Mouse (Mus musculus) cerebellum, adult 2 months (tissue): ENCODE results near the gene Sbf2. TPM values are rescaled to one million over a fixed set of nuclear protein-coding genes. Genes with fewer than 3 reads are reported as not detected.

Source experiments
- DNase-seq, 2 experiments: peaks; one replicate each; pipeline ENCODE4 v3.0.0; 2021
- H3K27ac ChIP-seq: fragments of 200-500 bp; 2 replicates; pipeline ENCODE4 v1.5.1; 2012; ENCODE audit warnings: low read length, control low read depth, inconsistent platforms; ENCODE audit not compliant: insufficient read depth
- H3K27me3 ChIP-seq: fragments of 200-500 bp; 2 replicates; pipeline ENCODE4 v1.6.1; 2012; ENCODE audit warnings: inconsistent platforms, mild to moderate bottlenecking, low read length, moderate library complexity; ENCODE audit not compliant: control insufficient read depth, insufficient read depth
- H3K4me1 ChIP-seq: fragments of 200-500 bp; 2 replicates; pipeline ENCODE4 v1.6.1; 2011; ENCODE audit warnings: low read length; ENCODE audit not compliant: control insufficient read depth, insufficient read depth
- H3K4me3 ChIP-seq: fragments of 200-500 bp; replicated peaks from 2 replicates; pipeline ENCODE3; 2011; ENCODE audit warnings: mild to moderate bottlenecking, low read depth, low read length, control low read depth; ENCODE audit not compliant: insufficient read depth
- CTCF ChIP-seq: fragments of 200-500 bp; IDR thresholded peaks from 2 replicates; pipeline ENCODE4 v1.5.1; 2011; ENCODE audit warnings: low read depth, mild to moderate bottlenecking, control low read depth, low read length, moderate library complexity, borderline replicate concordance; ENCODE audit not compliant: insufficient read depth
- POLR2A ChIP-seq: fragments of 200-500 bp; IDR thresholded peaks from 2 replicates; pipeline ENCODE4 v1.6.1; 2011; ENCODE audit warnings: low read length, control low read depth, borderline replicate concordance; ENCODE audit not compliant: insufficient read depth
- WGBS: fragments of 180-500 bp; shearing (Covaris S2); methylation state at CpG from one replicate; pipeline ENCODE4 v1.1.7; 2018; 5-methylcytosine and 5-hydroxymethylcytosine counted together
- polyA plus RNA-seq: library from polyadenylated mRNA; depleted of rRNA; stranded (reverse); fragments of >200 nt; gene quantifications from 2 replicates; pipeline ENCODE4 v1.2.3, GENCODE M21; 2012

Sbf2 gene
- polyA plus RNA-seq, 1 experiment, result 34.7 TPM

GRCm38 (mm10) chr7:110283484-110284275 is 331.0 kb downstream of the Sbf2 start:
- Histone ChIP-seq H3K27me3 (no peaks in the 10 kb centered on the region), H3K4me1 (peaks cover 11% of the 10 kb centered on the region), H3K4me3 (no peak overlapping the region), H3K27ac (no peak overlapping the region)
- DNase-seq, result no peak
- TF ChIP-seq POLR2A, result no peak
- no peak for TF ChIP-seq CTCF
- WGBS, result 94% methylated on average over 6 of the region's 6 CpGs

- DNase-seq, result no peak
- Histone ChIP-seq H3K4me3 (no peak overlapping the region), H3K4me1 (peaks cover 3% of the 10 kb centered on the region), H3K27ac (no peak overlapping the region), H3K27me3 (no peaks in the 10 kb centered on the region)
- 83% methylated on average over 11 of the region's 11 CpGs for WGBS
- TF ChIP-seq POLR2A (no peak), CTCF (no peak)
These were observed 331.9 kb downstream of the Sbf2 start for GRCm38 (mm10) chr7:110282797-110283196.

GRCm38 (mm10) chr7:110281435-110282256 is 333.1 kb downstream of the Sbf2 start:
- DNase-seq, result no peak
- Histone ChIP-seq H3K27me3 (no peaks in the 10 kb centered on the region), H3K27ac (no peak overlapping the region), H3K4me1 (no peaks in the 10 kb centered on the region), H3K4me3 (no peak overlapping the region)
- TF ChIP-seq CTCF, result no peak
- WGBS, result 79% methylated on average over 11 of the region's 11 CpGs

- TF ChIP-seq POLR2A (no peak), CTCF (no peak)
- H3K27me3 ChIP-seq, result no peaks in the 10 kb centered on the region
- DNase-seq, result no peak
- no peaks in the 10 kb centered on the region for H3K4me1 ChIP-seq
- 95% methylated on average over 4 of the region's 4 CpGs for WGBS
- no peak overlapping the region for H3K4me3 ChIP-seq
- H3K27ac ChIP-seq, result no peak overlapping the region
These were observed 335.5 kb downstream of the Sbf2 start for GRCm38 (mm10) chr7:110279183-110279582.

GRCm38 (mm10) chr7:110277734-110278245 is 336.9 kb downstream of the Sbf2 start:
- Histone ChIP-seq H3K4me3 (no peak overlapping the region), H3K27me3 (no peaks in the 10 kb centered on the region), H3K4me1 (no peaks in the 10 kb centered on the region), H3K27ac (no peak overlapping the region)
- TF ChIP-seq CTCF, result no peak
- no peak for TF ChIP-seq POLR2A
- peak in 1 of 2 experiments; percentile 33 for DNase-seq
- WGBS, result 53% methylated on average over 5 of the region's 5 CpGs

- Histone ChIP-seq H3K4me3 (no peak overlapping the region), H3K4me1 (no peaks in the 10 kb centered on the region), H3K27ac (no peak overlapping the region), H3K27me3 (no peaks in the 10 kb centered on the region)
- WGBS, result 89% methylated on average over 4 of the region's 4 CpGs
- no peak for DNase-seq
- TF ChIP-seq CTCF (no peak), POLR2A (no peak)
These were observed 342.3 kb downstream of the Sbf2 start for GRCm38 (mm10) chr7:110272434-110272833.

GRCm38 (mm10) chr7:110271814-110272213 is 342.9 kb downstream of the Sbf2 start:
- TF ChIP-seq CTCF, result no peak
- no peak for TF ChIP-seq POLR2A
- DNase-seq, result no peak
- WGBS, result 73% methylated on average over 9 of the region's 9 CpGs
- H3K27ac ChIP-seq, result no peak overlapping the region
- H3K4me3 ChIP-seq, result no peak overlapping the region
- H3K27me3 ChIP-seq, result no peaks in the 10 kb centered on the region
- no peaks in the 10 kb centered on the region for H3K4me1 ChIP-seq
